Mouse (Mus musculus) G1E (cell line): ENCODE results near the gene Itih4.

Source experiments
- CTCF ChIP-seq: IDR thresholded peaks from 2 replicates; pipeline ENCODE4 v1.5.1; 2012; ENCODE audit warnings: low read depth, low read length, inconsistent platforms, mixed read lengths
- GATA1 ChIP-seq: IDR thresholded peaks from 2 replicates; pipeline ENCODE4 v1.6.1; 2012; ENCODE audit warnings: borderline replicate concordance, low read length, inconsistent platforms, mixed read lengths
- POLR2AphosphoS5 ChIP-seq: IDR thresholded peaks from 2 replicates; pipeline ENCODE4 v1.6.1; 2012; ENCODE audit warnings: low read depth, low read length, inconsistent platforms; ENCODE audit not compliant: insufficient replicate concordance
- TAL1 ChIP-seq: conservative IDR thresholded peaks from 2 replicates; pipeline ENCODE4 v1.6.1; 2012; ENCODE audit warnings: low read depth, low read length, inconsistent platforms, mixed read lengths

- TF ChIP-seq CTCF (no peak), GATA1 (no peak), TAL1 (no peak), POLR2AphosphoS5 (no peak)
Observed at GRCm38 (mm10) chr14:30878958-30879571, 7.2 kb upstream of the Itih4 start, which contains the start of gene Mustn1.
